8 mouse cellular contexts compared by ENCODE assay signal in genomic region chr1:74893134-74893855, GRCm38 (mm10). TPM values are rescaled to one million over a fixed set of nuclear protein-coding genes. Genes with fewer than 3 reads are reported as not detected.
DNase-seq lines count a peak whose midpoint lies in the region; ATAC-seq and TF ChIP-seq lines count a peak whose summit lies in the region.

TSS of gene Cryba2 (minus strand) at chr1:74893143.

- no peaks in the 10 kb centered on the region for H3K9me3 ChIP-seq in intestine, embryonic 14.5 days (ENCODE audit: control insufficient read depth, low read length)
- H3K9me3 ChIP-seq in lung, postnatal 0 days (ENCODE audit: low read length) = no peaks in the 10 kb centered on the region

- peak within 1 kb of the TSS; percentile 7; the same call in 1 of the 2 replicates for H3K4me3 ChIP-seq in testis, adult 2 months (ENCODE audit: control insufficient read depth, low read depth, low read length)
- H3K4me3 ChIP-seq in embryonic fibroblast, embryonic 13.5 days (ENCODE audit: insufficient read depth, low read length) = no peak within 1 kb of the TSS
- H3K4me3 ChIP-seq in intestine, embryonic 14.5 days (ENCODE audit: low read depth, low read length) = 0 out of 2 replicates have a peak within 1 kb of the TSS, but pooled peaks have one; percentile 2
- H3K4me3 ChIP-seq in lung, postnatal 0 days (ENCODE audit: low read depth, low read length) = no peak within 1 kb of the TSS

- WGBS in intestine, embryonic 14.5 days = 5% methylated on average over 25 of the region's 25 CpGs
- 7% methylated on average over 25 of the region's 25 CpGs for WGBS in lung, postnatal 0 days

- H3K27ac ChIP-seq in testis, adult 2 months (ENCODE audit: control insufficient read depth, insufficient read depth, low read depth, low read length) = no peak within 1 kb of the TSS
- H3K27ac ChIP-seq in embryonic fibroblast, embryonic 13.5 days (ENCODE audit: insufficient read depth, low read length) = no peak within 1 kb of the TSS
- no peak within 1 kb of the TSS for H3K27ac ChIP-seq in intestine, embryonic 14.5 days (ENCODE audit: low read depth)
- no peak within 1 kb of the TSS for H3K27ac ChIP-seq in lung, postnatal 0 days (ENCODE audit: low read length)

- peaks cover 13% of the 10 kb centered on the region for H3K4me1 ChIP-seq in testis, adult 2 months (ENCODE audit: control insufficient read depth, insufficient read depth, low read length)
- H3K4me1 ChIP-seq in embryonic fibroblast, embryonic 13.5 days (ENCODE audit: control insufficient read depth, insufficient read depth, low read length) = no peaks in the 10 kb centered on the region
- H3K4me1 ChIP-seq in intestine, embryonic 14.5 days (replicated peaks; ENCODE audit: control insufficient read depth, insufficient read depth, low read length) = peaks cover 6% of the 10 kb centered on the region; the same call in 1 of the 2 replicates
- H3K4me1 ChIP-seq in lung, postnatal 0 days (ENCODE audit: insufficient read depth, low read depth, low read length) = no peaks in the 10 kb centered on the region

- no peak for DNase-seq in testis, postnatal 14 days (ENCODE audit: low spot score)
- peak; percentile 71 for DNase-seq in brain, adult 2 months (ENCODE audit: low read depth, low spot score)
- DNase-seq in intestine, embryonic 14.5 days (ENCODE audit: low spot score) = peak; percentile 83
- peak; percentile 65 for DNase-seq in lung, postnatal 0 days (ENCODE audit: low spot score)
- peak; percentile 42 to 56 for DNase-seq in right cerebral cortex, adult 2 months (ENCODE audit: low spot score in 2 of 2)
- no peak for DNase-seq in gastrocnemius, adult 8-10 months (ENCODE audit: low spot score in 2 of 2)

- H3K9ac ChIP-seq in intestine, embryonic 14.5 days (ENCODE audit: low read length) = no peak within 1 kb of the TSS
- H3K9ac ChIP-seq in lung, postnatal 0 days (replicated peaks; ENCODE audit: low read depth) = no peak within 1 kb of the TSS

- no peaks in the 10 kb centered on the region for H3K27me3 ChIP-seq in testis, adult 2 months (ENCODE audit: control insufficient read depth, insufficient read depth, low read length)
- peaks cover 82% of the 10 kb centered on the region for H3K27me3 ChIP-seq in intestine, embryonic 14.5 days (replicated peaks; ENCODE audit: control insufficient read depth, insufficient read depth, low read length)
- H3K27me3 ChIP-seq in lung, postnatal 0 days (replicated peaks; ENCODE audit: insufficient read depth, low read length) = peaks cover 43% of the 10 kb centered on the region

- TF ChIP-seq POLR2A in testis, adult 2 months (IDR thresholded peaks at IDR 0.05; ENCODE audit: control insufficient read depth, low read depth, low read length) = no peak
- TF ChIP-seq POLR2A in embryonic fibroblast, embryonic 13.5 days (IDR thresholded peaks at IDR 0.05; ENCODE audit: low read depth, low read length) = no peak

- ATAC-seq in intestine, embryonic 14.5 days (replicated peaks; ENCODE audit: low FRiP score, low TSS enrichment, low read depth) = 0 out of 2 replicates have a peak, but pooled peaks have one; percentile 26
- ATAC-seq in lung, postnatal 0 days = no peak

- peak; percentile 55; the same call in 1 of the 2 replicates for TF ChIP-seq CTCF in testis, adult 2 months (IDR thresholded peaks at IDR 0.05; ENCODE audit: control insufficient read depth, insufficient read depth, insufficient replicate concordance, low read depth, low read length)
- TF ChIP-seq CTCF in embryonic fibroblast, embryonic 13.5 days (IDR thresholded peaks at IDR 0.05; ENCODE audit: borderline replicate concordance, insufficient read depth, low read length) = peak; percentile 47; the same call in 1 of the 2 replicates
- peak; percentile 73 for TF ChIP-seq CTCF in lung, postnatal 0 days (IDR thresholded peaks at IDR 0.05)

- peak within 1 kb of the TSS; percentile 18; the same call in 1 of the 2 replicates for H3K4me2 ChIP-seq in intestine, embryonic 14.5 days (ENCODE audit: low read length)
- H3K4me2 ChIP-seq in lung, postnatal 0 days (replicated peaks; ENCODE audit: low read depth, low read length) = no peak within 1 kb of the TSS

- H3K36me3 ChIP-seq in testis, adult 2 months (ENCODE audit: control insufficient read depth, insufficient read depth, low read length) = no peaks in the 10 kb centered on the region
- no peaks in the 10 kb centered on the region for H3K36me3 ChIP-seq in intestine, embryonic 14.5 days (ENCODE audit: control insufficient read depth, insufficient read depth, low read length)
- no peaks in the 10 kb centered on the region for H3K36me3 ChIP-seq in lung, postnatal 0 days (ENCODE audit: insufficient read depth, low read length)

- no peak for TF ChIP-seq EP300 in lung, postnatal 0 days (IDR thresholded peaks at IDR 0.05)

RNA-seq across cellular contexts. Expression of gene Cryba2, which starts in this region (rescaled TPM):
- 1.8 and 2.0 TPM in 2 replicates for polyA plus RNA-seq in testis, adult 2 months (2012; rRNA removed)
- not detected in 2 replicates for polyA plus RNA-seq in embryonic fibroblast, embryonic 13.5 days (2011; ENCODE audit: insufficient read length, low read depth, missing spikeins)
- polyA plus RNA-seq in intestine, embryonic 14.5 days (2014; fragmentation: Nextera tagmentation; extraction: Ambion mirVana) = 2.5 TPM in 1 of 2 replicates, not detected in the other
- polyA plus RNA-seq in lung, postnatal 0 days (2015; fragmentation: Nextera tagmentation; extraction: Ambion mirVana) = not detected in 2 replicates
- not detected for total RNA-seq in gastrocnemius, adult 8-10 months (2022)

Comparison
In these comparisons a context has a peak if more than half of its experiments do, and no peak if none do; other contexts are left out.
1. Peak in DNase-seq in lung, postnatal 0 days; RNA of the gene not detected or under 1 TPM.
2. H3K4me3 ChIP-seq: peak in testis, adult 2 months (single experiment) and intestine, embryonic 14.5 days (single experiment); none in embryonic fibroblast, embryonic 13.5 days (single experiment) and lung, postnatal 0 days (single experiment).
3. DNase-seq: peak in brain, adult 2 months (single experiment), intestine, embryonic 14.5 days (single experiment) and right cerebral cortex, adult 2 months (2 of 2); none in testis, postnatal 14 days (single experiment) and gastrocnemius, adult 8-10 months (0 of 2).
4. Peak in every context shown above with its lines, with median percentiles within 50 percentile points of each other: CTCF ChIP-seq.